Mouse (Mus musculus): Measurements from ENCODE around the gene Pip5k1c.

Gene Pip5k1c

DNA sequence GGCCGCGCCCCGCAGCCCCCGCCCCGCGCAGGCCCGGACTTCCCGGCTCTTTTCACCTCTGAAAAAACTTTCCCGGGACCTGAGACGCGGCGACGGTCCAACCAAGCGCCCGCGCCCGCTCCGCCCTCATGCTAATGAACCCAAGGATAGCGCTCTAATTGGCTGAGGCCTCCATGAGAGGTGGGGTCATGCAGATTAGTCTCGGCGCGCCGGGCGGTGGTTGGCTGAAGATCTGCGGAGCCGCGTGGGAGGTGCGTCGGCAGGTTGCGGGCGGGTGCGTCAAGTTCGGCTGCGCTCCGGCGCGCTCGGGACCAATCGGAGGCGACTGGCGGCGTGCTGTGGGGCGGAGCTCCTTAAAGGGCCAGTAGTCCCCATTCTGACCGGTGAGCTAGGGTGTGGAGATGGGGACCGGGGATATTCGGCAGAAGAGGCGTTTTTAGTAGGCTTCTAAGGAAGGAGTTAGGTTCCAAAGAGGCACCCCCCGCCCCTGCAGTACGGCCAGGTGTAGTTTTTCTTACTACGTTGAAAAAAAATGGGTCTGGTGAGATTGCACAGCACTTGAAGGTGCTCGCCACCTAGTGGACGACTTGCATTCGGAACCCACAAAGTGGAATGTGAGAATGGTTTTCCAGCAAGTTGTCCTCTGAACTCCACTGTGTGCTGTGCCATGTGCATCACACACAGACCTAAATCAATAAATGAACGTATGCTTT is 57.7 kb downstream of the Pip5k1c start, which contains the start of gene Hmg20b:
Gene Hmg20b (minus strand): TSS at position 130 of the 713 bp plus-strand sequence.
- DNase-seq = peak; percentile 99

DNA sequence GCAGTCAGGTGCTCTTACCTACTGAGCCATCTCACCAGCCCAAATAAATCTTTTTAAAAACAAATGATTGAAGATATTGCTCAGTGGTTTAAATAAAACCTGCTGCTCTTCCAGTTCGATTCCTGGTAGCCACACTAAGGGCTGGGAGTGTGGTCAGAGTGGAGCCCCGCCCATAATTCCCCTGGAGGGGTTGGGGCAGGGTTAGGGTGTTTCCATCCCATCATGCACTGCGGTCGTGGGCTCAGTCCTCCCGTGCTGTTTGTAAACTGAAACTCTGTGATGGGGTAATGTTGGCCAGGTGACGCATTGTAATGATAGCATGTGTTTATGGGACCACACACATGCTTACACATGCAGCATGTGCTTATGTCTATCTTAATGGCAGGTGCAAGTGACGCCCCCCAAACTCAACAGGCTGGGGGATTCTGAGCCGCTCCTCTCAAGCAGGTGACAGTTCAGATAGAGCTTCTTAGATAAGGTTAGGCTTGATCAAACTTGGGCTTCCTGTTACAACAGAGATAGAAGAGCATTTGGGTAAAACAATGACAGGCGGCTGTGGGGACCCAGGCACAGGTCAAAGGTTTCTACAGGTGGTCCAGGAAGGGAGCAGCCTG is 59.0 kb downstream of the Pip5k1c start:
- DNase-seq = peak; percentile 50

DNA sequence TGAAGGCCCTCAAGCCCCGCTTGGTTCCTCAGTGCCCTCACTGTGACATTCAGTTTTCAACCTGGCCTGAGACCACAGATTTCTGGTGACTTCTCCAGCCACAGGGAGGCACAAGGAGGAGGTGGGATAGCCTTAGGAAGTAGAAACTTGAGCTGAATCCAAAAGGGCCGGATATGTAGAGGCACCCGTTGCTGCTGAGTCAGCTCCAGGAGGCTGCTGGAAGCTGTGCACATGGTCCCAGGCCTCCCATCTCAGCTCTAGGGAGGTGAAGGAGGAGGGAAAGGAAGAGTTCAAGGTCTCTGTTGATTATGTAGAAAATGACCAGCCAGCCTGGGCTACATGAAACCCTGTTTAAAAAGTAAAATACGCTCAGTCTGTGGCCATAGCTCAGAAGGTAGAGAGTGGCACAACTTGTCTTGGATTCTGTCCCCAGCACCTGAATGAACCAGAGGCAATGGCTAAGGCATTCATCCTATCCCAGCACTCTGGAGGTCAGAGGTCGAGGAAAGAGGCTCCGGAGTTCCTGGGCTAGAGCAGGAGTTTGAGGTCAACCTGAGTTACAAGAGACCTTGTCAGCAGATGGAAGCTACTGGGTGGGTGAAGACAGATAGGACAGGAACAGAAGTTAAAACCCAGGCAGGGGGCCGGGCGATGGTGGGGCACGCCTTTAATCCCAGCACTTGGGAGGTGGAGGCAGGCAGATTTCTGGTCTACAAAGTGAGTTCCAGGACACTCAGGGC is 62.1 kb downstream of the Pip5k1c start:
- DNase-seq = peak; percentile 38

DNA sequence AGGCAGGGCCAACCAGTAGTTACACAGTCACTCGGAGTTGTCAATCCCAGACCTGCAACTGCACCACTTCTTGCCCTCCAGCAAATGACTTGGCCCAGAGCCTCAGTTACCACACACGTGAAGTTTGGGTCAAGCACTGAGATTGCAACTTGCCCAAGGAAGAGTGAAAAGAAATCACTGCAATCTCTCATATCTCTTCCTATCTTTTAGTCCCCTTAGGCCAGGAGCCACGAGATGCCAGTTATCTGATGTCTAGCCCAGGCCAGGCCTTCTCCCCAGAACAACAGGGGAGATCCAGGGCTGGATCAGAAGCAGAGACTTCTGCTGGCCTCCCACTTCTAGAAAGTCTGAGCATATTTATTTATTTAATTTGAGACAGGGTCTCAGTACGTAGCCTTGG is 62.8 kb downstream of the Pip5k1c start:
- DNase-seq = no peak

DNA sequence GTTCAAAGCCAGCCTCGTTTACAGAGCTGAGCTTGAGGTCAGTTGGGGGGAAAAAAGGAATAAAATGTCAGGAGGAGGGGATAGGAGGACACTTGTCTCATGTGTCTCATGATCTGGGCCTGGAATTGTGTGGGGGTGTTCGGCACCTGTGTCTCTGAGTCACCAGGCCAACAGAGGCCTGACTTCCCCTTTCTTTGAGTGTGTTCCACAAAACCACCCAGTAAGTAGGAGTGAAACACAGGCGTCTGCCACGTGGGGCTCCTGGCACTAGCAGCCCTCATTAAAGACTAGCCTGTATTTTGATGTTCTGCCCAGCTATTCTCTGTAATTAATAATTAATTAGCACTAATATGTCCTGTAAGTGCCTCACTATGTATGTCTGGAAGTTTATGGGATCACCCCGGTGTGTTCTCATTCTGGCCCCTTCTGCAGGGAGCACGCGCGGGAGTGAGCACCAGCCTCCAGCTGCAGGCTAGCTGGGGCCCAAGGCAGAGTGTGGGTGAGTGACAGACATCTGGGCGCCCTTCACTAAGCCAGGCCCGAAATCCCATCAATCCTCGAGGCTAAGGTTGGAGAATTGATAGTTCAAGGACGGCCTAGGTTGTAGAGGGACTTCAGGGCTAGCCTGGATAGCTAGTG is 63.7 kb downstream of the Pip5k1c start:
- DNase-seq = no peak

DNA sequence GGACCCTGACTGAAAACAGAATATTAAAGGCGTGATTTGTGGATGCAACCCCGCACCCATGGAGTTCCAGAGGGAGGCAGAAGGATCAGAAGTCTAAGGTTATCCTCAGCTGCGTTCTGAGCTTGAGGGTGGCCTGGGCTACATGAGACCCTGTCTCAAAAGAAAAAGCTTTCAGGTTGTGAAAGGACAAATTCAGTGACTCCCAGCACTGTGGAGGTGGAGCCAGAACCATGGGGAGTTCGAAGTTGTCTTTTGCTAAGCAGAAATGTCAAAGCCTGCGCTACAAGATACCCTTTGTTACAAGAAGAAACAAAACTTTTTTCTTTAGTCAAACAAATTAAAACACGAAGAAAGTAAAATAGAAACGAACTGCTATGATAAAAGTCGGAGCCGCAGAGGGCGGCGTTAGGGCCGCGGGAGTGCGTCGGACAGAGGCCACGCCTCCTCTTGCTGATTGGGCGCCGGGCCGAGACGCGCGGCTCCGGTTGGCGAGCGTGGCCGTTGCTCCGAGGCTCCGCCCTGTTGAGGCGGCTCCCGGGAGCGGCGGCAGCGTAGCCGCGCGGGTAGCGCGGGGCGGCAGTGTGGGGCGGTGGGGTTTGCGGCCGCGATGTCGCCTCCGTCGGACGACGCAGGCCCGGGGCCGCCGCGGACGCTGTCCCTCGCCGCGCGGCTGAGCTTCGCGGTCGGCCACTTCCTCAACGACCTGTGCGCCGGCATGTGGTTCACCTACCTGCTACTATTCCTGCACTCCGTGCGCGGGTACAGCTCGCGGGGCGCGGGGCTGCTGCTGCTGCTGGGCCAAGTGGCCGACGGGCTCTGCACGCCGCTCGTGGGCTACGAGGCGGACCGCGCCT is 64.5 kb downstream of the Pip5k1c start, which contains the start of gene Mfsd12:
Gene Mfsd12 (plus strand): TSS at position 501 of the 854 bp plus-strand sequence.
- DNase-seq = peak; percentile 90

DNA sequence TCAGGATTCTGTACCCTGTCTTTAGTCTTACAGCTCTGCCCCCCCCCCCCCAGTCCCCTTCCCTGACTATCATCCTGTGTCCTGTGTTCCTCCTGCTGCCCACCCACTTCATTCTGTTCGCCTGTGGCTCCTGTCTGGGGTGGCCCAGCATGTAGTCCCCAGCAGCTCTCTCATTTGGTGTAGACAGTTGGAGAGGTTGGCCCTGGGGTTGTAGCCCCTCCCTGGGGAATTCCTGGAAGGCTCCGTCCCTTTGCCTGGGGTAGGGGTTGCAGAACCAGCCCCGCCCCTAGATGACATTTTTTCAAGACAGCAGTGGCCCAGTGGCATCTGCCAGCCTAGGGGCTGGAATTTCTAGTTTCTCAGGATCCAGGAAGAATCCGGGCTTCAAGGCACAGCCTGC is 65.4 kb downstream of the Pip5k1c start:
- DNase-seq = no peak

DNA sequence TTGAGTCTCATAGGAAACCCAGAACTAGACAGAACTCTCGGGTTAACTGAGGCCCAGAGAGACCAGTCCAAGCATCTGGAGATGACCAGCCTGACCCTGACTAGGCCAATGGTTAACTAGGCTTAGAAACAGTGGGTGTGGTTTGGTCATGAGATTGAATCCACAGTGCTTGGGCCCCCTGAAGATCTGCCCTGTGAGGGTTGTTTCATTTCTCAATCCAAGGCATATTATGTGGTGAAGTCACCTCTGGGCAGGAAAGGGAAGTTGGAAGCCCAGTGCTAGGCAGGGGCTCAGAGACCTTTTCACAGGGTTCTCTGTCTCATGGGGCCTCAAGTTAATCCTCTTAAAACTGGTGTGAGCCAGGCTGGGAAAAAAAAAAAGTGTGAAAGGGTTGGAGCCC is 66.1 kb downstream of the Pip5k1c start:
- DNase-seq = no peak

DNA sequence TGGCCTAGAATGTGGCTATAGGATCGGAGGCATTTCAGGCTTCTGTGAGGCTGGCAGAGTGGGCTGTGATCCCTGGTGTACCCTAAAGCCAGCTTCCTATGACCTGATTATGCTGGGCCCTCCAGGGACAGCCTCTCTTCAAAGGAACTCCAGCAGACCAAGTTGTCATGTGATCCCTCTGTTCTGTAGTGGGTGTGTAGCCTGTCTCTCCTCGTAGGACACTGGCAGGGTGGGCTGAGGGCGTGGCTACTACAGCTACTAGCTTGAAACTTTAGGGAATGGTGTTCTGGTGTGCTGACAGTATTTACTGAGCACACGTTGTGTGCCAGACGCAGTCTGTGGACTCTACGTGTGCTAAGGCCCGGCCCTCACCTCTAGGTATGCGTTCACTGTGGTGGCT is 68.0 kb downstream of the Pip5k1c start:
- DNase-seq = no peak

DNA sequence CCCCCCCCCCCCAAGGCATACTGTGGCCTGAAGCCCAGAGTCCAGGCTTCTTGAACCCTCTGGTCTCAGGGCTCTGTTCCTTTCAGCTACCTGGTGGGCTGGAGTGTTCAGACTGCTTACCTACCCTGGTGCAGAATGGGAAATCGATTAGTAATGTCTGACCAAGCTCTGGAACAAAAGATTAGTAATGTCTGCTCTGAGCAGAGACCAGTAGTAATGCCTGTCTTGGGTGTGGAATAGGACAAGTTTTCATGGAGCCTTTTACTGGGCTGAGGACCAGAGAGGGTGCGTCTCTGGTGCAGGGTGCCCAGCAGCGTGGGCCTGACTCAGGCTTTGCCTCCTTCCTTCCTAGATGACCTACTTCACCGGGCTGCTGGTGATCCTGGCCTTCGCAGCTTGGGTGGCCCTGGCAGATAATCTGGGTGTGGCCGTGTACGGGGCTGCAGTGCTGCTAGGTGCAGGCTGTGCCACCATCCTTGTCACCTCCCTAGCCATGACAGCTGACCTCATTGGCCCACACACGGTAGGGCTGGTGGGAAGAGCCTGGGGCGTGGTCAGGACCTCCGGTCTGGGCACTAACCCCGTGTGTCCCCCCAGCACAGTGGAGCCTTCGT is 69.7 kb downstream of the Pip5k1c start:
- DNase-seq = no peak

DNA sequence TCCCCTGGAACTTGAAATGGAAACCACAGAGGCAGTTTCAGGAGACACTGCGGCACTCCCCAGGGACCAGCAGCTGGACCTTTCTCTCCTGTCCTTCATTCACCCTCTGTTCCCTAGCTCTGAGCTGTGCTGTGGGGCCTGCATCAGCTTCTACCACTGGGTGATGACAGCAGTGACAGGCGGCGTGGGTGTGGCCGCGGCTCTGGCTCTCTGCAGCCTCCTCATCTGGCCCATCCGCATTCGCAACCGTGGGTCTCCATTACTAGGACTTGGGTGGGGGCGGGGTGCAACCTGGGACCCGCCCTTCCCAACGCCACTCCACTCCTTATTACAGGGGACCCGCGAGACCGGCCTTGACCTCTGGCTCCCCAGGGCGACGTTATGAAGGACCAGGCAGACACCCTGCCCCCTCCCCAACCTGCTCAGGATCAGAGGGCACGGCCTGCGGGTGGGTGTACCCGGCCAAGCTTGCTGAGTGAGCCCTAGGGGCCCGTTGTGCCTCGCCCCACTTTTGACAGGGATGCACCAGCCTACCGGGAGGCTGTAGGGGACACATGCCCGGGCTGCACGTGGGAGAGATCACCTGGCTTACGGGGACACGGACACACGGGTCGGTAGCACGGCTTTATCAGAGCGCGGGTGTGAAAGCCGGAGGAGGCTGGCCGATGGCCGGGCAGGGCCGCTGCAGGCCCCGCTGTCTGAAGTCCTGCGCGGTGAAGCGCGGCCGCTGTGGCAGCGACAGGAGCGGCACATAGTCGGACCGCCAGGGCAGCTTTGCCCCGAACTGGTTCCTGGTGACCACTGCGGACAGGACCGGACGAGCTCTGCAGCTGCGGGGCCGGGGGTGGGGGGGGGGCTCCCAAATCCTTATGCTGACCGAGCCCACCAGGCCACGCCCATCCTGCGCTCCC is 70.9 kb downstream of the Pip5k1c start:
- DNase-seq = no peak

DNA sequence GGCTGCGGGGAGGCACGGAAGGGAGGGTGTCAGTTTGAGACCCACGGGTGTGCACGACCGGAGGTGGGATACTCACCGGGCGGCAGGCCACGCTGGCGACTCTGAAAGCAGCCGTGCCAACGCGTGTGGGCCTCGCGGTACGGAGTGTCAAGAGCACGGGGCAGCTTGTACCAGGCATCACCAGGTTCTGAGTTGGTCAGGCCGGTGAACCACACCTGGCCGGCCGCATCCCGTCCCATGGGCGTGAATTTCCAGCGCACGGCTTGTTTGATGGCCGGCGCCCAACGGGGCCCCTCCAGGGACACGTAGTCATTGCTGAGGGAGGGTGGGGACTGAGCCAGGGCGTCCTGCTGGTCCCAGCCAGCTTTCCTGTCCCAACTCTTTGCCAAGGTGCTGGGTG is 71.9 kb downstream of the Pip5k1c start:
- no peak for DNase-seq

DNA sequence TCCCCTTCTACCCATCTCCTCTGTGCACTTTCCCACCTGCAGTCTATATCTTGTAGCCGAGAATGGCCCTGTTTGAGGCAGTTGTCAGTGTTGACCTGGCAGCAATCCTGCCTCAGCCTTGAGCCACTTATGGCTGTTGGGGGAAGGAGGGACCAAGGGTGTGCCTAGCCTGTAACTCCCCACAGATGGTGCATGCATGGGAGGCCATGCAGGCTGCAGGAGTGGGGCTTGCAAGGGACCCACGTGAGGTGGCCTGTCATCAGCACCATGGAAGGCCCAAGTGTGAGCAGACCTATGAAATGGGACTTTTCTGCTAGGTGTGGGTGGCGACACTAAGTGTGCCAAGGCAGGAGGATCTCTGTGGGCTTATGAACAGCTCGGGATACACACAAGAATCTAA is 72.3 kb downstream of the Pip5k1c start:
- no peak for DNase-seq

DNA sequence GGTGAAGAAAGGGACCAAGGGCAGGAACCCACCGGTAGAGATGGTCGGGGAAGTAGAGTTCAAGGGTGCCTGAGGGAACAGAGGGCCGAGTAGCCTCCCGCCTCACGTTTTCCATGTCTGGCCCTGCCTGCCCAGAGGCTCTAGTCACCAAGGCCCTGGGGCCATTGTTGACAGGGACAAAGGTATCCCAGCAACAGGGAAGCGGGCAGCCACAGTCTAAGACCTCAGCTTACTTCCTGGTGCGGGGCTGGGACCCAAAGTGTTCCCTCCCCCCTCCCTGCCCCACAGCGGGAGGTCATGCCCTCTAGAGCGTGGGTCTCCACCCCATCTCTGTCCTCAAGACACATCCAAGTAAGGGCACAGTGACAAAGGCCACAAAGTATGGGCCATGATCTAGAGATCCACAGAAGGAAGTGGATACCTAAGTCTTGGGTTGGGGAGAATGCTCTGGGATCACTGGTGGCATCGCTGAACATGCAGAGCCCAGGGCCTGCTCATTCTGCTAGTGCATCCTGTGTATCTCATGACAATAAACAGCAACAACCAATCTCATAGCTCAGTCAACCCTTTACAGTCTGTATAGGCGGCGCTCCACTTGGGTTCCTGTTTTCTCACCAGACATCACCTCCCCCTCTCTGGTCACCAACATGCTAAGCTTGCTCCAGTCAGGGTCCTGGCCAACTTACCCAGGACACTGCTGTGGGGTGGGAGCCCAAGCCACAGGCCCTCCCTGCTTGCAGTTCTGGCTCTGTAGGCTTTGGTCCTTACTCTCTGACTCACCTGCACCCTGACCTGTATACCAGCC is 73.1 kb downstream of the Pip5k1c start, which contains the start of gene 4930404N11Rik:
Gene 4930404N11Rik (minus strand): TSS at position 145 of the 805 bp plus-strand sequence.
- no peak for DNase-seq

DNA sequence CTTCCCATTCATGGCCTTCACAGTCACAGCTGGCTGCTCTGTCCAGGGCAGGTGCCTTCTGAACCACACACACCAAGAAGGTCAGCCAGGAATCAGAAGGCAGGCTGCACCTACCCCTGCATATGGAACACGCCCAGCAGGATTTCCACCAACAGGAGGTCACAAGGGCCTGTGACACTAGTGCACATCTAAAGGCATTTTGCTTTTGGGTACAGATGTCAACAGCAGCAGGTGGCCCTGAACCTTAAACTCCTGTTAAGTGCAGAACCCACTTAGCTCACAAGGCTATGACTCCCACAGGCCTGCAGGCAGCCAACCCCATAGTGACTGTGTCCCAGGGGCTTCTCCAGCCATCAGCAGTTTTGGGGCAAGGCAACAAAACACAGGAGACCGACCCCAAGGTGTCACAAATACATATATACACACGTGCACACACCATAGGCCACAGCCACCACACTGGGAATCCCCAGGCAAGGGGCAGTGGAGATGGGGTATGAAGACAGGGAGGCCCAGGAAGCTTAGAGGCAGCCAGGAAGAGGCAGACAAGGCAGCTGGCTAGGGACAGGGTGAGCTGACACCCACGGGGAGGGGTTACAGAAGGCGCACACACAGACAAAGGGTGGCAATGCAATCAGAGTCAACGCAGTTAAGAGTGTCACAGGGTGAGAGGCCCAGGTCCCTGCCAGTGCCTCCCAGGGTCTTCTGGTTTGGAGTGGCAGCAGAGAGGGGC is 73.9 kb downstream of the Pip5k1c start:
- no peak for DNase-seq

DNA sequence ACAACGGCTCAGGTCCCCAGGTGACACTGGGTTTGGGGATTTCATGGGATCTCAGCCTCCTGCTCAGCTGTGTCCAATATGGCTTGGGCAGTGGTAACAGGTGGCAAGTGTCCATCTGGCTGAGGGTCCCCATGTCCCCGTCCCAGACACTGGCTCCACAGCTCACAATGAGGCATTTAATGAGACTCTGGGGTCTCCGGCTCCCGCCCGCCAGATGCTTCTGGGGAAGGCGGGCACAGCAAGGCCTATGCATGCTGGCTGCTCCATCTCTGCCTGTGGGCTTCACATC is 74.4 kb downstream of the Pip5k1c start:
- no peak for DNase-seq

Data from cerebellum, adult 9-11 months (tissue).